Mouse (Mus musculus): ENCODE results near the gene Pmepa1. TPM values are rescaled to one million over a fixed set of nuclear protein-coding genes. Genes with fewer than 3 reads are reported as not detected.

The Pmepa1 gene
- total RNA-seq, 2 experiments from 2014 or later, result 54.8 to 55.5 TPM

DNA sequence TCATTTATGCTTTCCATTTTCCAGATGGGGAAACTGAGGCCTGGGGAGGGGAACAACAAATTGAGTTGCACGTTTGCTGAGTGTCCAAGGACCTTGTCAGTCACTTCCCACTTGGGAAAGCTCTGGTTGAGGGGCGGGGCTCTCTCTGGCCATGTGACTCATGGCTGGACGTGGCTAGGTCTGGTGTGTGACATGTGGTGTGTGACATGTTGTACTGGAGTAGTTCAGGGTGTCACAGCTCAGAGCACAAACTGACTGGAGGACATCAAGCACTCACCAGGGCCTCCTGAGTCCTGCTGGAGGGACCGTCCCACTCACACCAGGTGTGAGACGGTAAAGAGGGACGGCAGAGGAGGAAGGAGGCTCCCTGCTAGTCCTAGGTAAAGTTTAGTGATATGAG lies 91.1 kb downstream of the Pmepa1 start:
- no peak for DNase-seq

- no peak for DNase-seq
Observed at GRCm38 (mm10) chr2:173184475-173185080, 91.8 kb downstream of the Pmepa1 start.

DNA sequence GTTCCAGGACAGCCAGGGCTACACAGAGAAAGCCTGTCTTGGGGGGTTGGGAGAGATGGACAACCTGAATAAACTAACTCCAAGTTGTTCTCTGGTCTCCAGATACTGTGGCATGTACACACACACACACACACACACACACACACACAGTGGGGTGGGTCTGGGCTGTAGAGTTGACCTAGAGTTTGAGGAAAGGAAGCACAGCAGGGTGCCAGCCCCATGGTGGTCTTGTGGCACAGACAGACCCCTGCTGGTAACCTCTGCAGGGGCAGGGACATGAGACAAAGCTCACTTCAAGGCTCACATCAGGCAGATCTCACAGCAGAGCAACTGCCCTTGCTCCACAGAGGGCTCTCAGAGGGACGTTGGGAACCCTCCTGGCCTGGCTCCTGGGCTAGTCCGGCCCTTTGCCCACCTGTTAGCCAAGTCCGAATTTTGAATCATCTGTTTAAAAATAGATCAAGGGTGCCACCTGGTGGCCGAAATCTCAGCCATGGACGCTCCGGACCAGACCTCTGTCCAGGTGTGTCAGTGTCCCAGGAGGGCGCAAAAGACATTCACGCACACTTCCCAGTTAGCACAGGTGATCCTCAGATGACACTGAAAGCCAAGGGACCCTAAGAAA lies 92.4 kb downstream of the Pmepa1 start:
- DNase-seq, result peak; percentile 64 to 75

GRCm38 (mm10) chr2:173183311-173183710 lies 93.0 kb downstream of the Pmepa1 start:
- no peak for DNase-seq

DNA sequence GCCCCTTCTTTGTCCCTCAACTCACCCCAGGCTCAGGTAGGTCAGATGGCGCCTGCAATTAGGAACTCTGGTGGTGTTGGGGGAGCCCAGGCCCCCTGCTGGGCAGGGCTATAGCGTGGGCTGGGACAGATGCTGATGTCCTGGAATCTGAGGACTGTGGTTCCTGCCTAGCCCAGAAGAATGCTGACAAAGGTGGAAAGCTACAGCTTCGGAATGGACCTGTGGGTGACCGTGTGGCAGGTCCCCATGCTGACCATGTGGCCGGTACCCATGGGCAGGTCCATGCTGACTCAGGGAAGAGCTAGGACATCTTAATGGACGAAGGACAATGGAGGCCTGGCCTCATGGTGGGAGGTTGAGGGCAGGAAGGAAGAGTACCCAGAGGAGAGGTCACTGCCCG lies 93.5 kb downstream of the Pmepa1 start:
- DNase-seq, result no peak

- DNase-seq, result no peak
Observed at GRCm38 (mm10) chr2:173181901-173182300, 94.4 kb downstream of the Pmepa1 start.

- DNase-seq, result no peak
Observed at GRCm38 (mm10) chr2:173181486-173181885, 94.8 kb downstream of the Pmepa1 start.

DNA sequence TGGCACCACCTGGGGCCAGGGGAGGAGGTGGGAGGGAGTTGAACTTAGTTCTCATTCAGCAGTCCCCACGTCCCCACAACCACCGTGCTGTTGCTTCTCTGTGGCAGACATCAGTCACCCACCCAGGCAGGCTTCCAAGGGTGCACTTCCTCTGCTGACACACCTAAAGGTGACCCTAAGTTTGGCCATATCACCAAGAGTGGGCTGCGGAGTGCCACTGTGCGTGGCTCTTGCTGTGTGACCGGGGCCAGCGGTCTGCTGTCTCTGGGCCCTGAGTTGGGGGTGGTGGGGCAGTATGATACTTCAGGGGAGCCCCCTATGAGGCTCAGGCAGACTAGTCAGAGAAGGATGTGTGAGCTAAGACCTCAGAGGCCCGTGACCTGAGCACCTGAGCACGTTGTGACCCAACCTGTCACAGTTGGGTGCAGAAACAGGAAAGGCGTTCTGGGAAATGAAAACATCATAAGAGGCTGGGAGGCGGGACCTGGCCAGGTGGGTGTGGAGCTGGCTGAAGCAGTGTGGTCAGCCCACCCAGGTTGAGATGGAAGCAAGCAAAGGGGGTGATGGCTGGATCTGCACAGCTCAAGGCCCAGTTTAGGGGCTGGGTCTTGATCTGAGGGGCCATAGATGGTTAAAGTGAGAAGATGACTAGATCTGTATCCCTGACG lies 95.5 kb downstream of the Pmepa1 start:
- no peak for DNase-seq

DNA sequence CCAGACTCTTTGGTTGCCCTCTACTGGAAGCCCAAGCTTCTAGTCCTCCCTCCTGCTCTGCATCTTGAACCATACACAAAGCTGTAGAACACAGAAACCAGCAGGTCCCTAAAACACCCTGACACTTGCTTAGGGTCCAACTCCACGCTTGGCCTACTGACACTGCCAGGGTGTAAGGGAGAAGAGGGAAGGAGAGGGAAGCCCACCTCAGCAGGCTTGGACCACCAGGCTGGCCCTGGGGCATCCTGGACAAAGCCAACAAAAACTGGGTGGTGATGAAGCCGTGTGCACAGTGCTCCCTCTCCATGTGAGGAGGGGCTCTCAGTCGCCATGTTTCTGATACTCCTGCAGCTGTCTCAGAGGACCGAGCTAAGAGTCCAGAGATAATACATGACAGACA lies 96.3 kb downstream of the Pmepa1 start:
- DNase-seq, result no peak

DNA sequence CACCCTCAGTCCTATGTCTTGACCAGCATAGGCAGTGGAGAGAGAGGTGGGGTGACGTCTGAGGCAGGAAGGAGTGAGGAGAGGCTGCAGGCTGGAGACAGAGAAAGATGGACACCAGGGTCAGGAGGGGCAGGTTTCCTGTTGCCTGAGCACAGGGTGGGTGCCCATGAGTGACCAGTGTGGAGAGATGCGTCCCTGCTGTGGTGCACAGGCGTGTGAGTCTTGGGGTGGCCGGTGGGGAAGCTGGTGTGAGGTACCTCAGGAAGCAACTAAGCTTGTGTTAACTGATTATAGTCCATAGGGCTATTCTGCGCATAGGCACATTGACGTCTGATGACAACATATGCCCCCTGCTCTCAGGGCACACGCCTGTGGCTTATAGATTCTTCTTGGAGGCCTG lies 97.3 kb downstream of the Pmepa1 start:
- DNase-seq, result no peak

GRCm38 (mm10) chr2:173177951-173178350 lies 98.4 kb downstream of the Pmepa1 start:
- no peak for DNase-seq

DNA sequence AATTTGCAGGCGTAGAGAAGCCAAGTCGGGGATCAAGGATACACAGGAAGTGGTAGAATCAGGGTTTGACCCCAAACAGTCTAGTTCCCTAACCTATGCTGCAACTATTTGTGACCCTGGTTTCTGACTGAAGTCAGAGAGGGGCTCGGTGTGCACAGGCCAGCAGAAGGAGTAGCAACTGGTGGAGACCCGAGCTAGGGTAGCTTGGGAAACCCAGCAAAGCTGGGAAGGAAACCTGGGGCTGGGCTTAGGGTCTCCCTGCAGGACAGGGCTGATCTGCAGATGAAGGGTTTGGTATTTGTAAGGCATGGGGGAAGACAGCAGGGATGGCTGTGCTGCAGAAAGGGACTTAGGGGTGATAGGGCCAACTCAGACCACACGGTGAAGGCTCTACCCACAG lies 98.9 kb downstream of the Pmepa1 start:
- no peak for DNase-seq

DNA sequence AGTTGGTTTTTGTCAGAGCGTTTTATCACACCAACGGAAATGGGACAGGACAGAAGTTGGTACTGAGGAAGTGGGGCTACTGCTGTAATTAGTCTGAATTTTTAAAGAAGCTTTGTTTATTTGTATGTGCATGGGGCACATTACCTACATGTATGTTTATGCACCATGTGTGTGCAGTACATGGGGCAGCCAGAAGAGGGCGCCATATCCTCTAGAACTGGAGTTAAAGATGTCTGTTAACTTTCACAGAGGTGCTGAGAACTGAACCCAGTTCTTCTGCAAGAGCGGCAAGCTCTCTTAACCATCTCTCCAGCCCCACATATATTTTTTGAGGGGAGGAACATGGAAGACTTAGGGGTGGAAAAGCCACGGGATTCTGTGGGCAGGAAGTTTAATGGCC lies 100.6 kb downstream of the Pmepa1 start:
- no peak for DNase-seq

DNA sequence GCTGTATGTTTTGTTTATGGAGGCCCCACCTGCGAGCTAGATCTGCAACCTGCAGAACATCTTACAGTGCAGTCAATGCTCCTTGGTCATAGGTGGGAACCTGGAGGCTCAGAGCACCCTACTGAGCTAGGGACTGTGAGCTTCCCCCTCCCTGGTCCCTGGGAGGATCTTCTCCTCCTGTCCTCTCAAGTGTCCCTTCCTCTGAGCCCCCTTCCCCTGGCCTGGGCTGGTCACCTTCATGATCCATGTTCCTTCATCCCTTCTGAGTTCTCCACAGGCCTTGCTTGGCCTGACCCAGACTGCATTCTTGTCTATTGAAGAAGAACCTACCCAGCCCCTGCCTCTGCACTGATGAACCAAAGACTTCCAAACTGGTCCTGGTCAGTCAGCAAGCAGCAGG lies 101.8 kb downstream of the Pmepa1 start:
- no peak for DNase-seq

Other genes with a start within 250 kb of the Pmepa1 start
- gene Ctcfl, start 157.0 kb downstream of the Pmepa1 start, total RNA-seq (2021), result under 1 TPM; 0.10 TPM
- 100 to 1,000 TPM; 816 to 818 TPM for gene Pck1, start 123.5 kb downstream of the Pmepa1 start, total RNA-seq (2021)
- 1 to 10 TPM; 1.6 to 4.9 TPM for gene Zbp1, start 57.6 kb downstream of the Pmepa1 start, total RNA-seq (2021)
- not detected for gene 1700021F07Rik, start 246.1 kb upstream of the Pmepa1 start, total RNA-seq (2021)

All from adrenal gland, postnatal 36 days (tissue).